Mouse (Mus musculus): ENCODE data around the gene 4933434E20Rik. TPM values are rescaled to one million over a fixed set of nuclear protein-coding genes. Genes with fewer than 3 reads are reported as not detected.

The 4933434E20Rik gene
- polyA plus RNA-seq, 1 experiment from 2014 or later = 49.4 TPM

- H3K79me2 ChIP-seq (ENCODE audit: inconsistent target) = peaks cover 100% of the 10 kb centered on the region
- H3K36me3 ChIP-seq (ENCODE audit: inconsistent target) = peaks cover 72% of the 10 kb centered on the region
- no peak overlapping the region for H3K27ac ChIP-seq
- H3K4me3 ChIP-seq (ENCODE audit: inconsistent target) = no peak overlapping the region
- 88% methylated on average over 1 of the region's 2 CpGs for WGBS (ENCODE audit: missing documents)
These were observed 37.2 kb downstream of the 4933434E20Rik start for GRCm38 (mm10) chr3:90088617-90089016.

- H3K79me2 ChIP-seq (ENCODE audit: inconsistent target) = peaks cover 100% of the 10 kb centered on the region
- H3K27ac ChIP-seq = no peak overlapping the region
- WGBS (ENCODE audit: missing documents) = 93% methylated on average over 6 of the region's 6 CpGs
- no peak overlapping the region for H3K4me3 ChIP-seq (ENCODE audit: inconsistent target)
- H3K36me3 ChIP-seq (ENCODE audit: inconsistent target) = peaks cover 88% of the 10 kb centered on the region
These were observed 39.5 kb downstream of the 4933434E20Rik start for GRCm38 (mm10) chr3:90090892-90091291.

- Histone ChIP-seq H3K36me3 (ENCODE audit: inconsistent target) (peaks cover 88% of the 10 kb centered on the region), H3K79me2 (ENCODE audit: inconsistent target) (peaks cover 86% of the 10 kb centered on the region), H3K27ac (no peak overlapping the region), H3K4me3 (ENCODE audit: inconsistent target) (no peak overlapping the region)
- 83% methylated on average over 3 of the region's 3 CpGs for WGBS (ENCODE audit: missing documents)
These were observed 43.0 kb downstream of the 4933434E20Rik start for GRCm38 (mm10) chr3:90094453-90094852.

DNA sequence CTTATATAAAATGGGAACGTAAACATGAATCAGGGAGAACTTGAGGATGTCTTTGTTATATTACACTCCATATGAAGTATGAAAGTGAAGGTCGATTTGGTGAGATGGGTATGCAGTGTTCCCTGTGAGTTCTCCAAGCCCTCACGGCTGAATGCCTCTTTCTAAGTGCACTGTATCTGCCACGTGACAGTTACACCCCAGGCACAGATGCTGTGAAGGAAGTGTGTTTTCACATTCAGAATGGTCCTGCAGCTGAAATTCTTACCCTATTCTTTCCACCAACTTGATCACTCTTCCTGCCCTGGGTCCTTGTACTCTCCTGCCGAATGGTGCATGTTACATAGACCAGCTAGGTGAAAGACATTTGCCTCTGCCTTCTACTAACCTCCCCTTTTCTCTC is 46.5 kb downstream of the 4933434E20Rik start:
- Histone ChIP-seq H3K4me3 (ENCODE audit: inconsistent target) (no peak overlapping the region), H3K36me3 (ENCODE audit: inconsistent target) (peaks cover 53% of the 10 kb centered on the region), H3K79me2 (ENCODE audit: inconsistent target) (peaks cover 52% of the 10 kb centered on the region), H3K27ac (no peak overlapping the region)
- 92% methylated on average over 5 of the region's 5 CpGs for WGBS (ENCODE audit: missing documents)

DNA sequence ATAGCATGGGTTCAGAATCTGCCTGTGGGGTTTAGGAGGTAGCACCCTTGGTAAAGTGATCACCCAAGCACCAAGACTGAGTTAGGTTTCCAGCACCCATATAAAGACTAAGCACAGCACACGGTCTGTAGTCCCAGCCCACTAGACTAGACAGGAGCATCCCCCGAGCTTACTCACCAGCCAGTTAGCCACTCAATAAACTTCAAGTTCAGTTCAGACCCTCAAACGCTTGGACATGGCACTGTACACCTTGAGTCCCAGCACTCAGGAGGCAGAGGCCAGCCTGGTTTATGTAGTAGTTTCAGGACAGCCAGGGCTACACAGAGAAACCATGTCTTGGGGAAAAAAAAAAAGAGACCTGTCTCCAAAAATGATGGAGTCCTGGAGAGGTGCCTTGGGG is 49.6 kb downstream of the 4933434E20Rik start:
- H3K79me2 ChIP-seq (ENCODE audit: inconsistent target) = peaks cover 21% of the 10 kb centered on the region
- H3K27ac ChIP-seq = no peak overlapping the region
- peaks cover 29% of the 10 kb centered on the region for H3K36me3 ChIP-seq (ENCODE audit: inconsistent target)
- WGBS (ENCODE audit: missing documents) = 97% methylated on average over 3 of the region's 3 CpGs
- H3K4me3 ChIP-seq (ENCODE audit: inconsistent target) = no peak overlapping the region

DNA sequence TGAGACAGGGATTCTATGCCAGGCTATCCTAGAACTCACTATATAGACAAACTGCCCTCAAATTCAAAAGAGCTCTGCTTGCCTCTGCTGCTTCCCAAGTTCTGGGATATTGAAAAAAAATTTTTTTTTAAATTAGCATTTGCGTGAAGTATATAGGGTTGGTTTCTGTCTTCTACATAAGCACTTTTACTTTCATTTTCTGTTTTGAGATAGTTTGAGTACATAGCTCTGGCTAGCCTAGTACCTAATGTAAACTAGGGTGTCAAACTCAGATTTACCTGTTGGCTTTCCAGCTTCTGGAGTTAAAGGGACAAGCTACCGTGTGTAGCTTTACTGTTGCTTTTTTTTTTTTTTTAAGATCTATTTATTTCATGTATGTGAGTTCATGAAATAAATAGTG is 50.2 kb downstream of the 4933434E20Rik start:
- H3K79me2 ChIP-seq (ENCODE audit: inconsistent target) = peaks cover 14% of the 10 kb centered on the region
- H3K4me3 ChIP-seq (ENCODE audit: inconsistent target) = no peak overlapping the region
- H3K36me3 ChIP-seq (ENCODE audit: inconsistent target) = peaks cover 26% of the 10 kb centered on the region
- WGBS (ENCODE audit: missing documents) = 60% methylated on average over 2 of the region's 2 CpGs
- no peak overlapping the region for H3K27ac ChIP-seq

DNA sequence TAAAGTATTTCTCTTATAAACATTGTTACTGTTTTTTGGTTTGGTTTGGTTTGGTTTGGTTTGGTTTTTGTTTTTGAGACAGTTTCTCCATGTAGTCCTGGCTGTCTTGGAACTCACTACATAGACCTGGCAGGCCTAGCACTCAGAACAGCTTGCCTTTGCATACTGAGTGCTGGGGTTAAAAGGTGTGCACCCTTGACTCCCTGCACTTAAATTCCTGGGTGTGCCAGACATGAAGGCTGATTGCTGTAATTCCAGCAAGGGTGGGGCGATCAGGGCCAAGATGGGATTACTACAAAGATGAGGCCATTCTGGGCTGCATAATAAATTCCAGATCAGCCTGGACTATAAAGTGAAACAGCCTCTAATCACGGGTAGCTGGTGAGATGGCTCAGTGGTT is 50.8 kb downstream of the 4933434E20Rik start:
- WGBS (ENCODE audit: missing documents) = 86% methylated on average over 2 of the region's 2 CpGs
- H3K79me2 ChIP-seq (ENCODE audit: inconsistent target) = peaks cover 8% of the 10 kb centered on the region
- no peak overlapping the region for H3K27ac ChIP-seq
- no peak overlapping the region for H3K4me3 ChIP-seq (ENCODE audit: inconsistent target)
- peaks cover 21% of the 10 kb centered on the region for H3K36me3 ChIP-seq (ENCODE audit: inconsistent target)

DNA sequence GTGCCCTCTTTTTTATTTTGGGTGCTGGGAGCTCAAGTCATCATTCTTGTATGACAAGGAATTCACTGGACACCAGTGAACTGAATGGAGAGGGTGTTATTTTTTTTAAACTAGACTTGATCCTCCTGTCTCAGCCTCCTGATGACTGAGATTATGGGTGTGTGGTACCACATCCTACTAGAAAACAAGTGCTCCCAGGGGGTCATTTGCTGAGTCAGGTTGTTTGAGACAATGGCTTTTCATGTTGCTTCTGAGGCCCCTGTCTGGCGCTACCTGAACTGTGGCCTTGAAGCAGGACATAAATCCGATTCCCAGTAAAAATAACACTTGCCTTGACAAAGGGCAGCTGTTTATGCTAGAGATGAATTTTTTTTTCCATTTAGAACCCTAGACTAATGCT is 51.7 kb downstream of the 4933434E20Rik start:
- Histone ChIP-seq H3K79me2 (ENCODE audit: inconsistent target) (peaks cover under 1% of the 10 kb centered on the region; the same call in 1 of the 2 replicates), H3K36me3 (ENCODE audit: inconsistent target) (peaks cover 11% of the 10 kb centered on the region), H3K4me3 (ENCODE audit: inconsistent target) (no peak overlapping the region), H3K27ac (no peak overlapping the region)
- 95% methylated on average over 2 of the region's 2 CpGs for WGBS (ENCODE audit: missing documents)

- Histone ChIP-seq H3K4me3 (ENCODE audit: inconsistent target) (no peak within 1 kb of the TSS), H3K27ac (no peak within 1 kb of the TSS), H3K36me3 (ENCODE audit: inconsistent target) (peaks cover 4% of the 10 kb centered on the region; the same call in 1 of the 2 replicates), H3K79me2 (ENCODE audit: inconsistent target) (no peaks in the 10 kb centered on the region)
- 88% methylated on average over 13 of the region's 13 CpGs for WGBS (ENCODE audit: missing documents)
These were observed 52.5 kb downstream of the 4933434E20Rik start, which contains the start of gene Nup210l for GRCm38 (mm10) chr3:90103938-90104337. TSS of gene Nup210l (plus strand) at chr3:90104132.

DNA sequence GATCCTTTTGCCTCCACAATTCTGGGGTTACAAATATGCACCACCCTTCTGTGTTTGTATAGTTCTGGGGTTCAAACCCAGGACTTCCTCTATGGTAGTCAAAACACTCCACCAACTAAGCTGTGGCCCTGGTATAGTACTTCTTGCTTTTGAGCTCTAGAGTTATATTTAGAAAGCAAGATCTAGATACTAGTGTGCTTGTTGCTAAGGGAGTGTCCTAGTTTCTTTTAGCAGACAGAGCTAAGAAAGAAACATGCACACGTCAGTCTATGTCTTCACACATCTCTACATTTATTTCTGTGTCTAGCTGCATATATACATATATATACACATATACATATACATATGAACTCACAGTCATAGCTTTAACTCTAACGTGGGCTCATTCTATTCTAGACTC is 60.3 kb downstream of the 4933434E20Rik start:
- Histone ChIP-seq H3K79me2 (ENCODE audit: inconsistent target) (no peaks in the 10 kb centered on the region), H3K4me3 (ENCODE audit: inconsistent target) (no peak overlapping the region), H3K27ac (no peak overlapping the region), H3K36me3 (ENCODE audit: inconsistent target) (no peaks in the 10 kb centered on the region)
- 86% methylated on average over 2 of the region's 2 CpGs for whole genome bisulfite sequencing (ENCODE audit: missing documents)

DNA sequence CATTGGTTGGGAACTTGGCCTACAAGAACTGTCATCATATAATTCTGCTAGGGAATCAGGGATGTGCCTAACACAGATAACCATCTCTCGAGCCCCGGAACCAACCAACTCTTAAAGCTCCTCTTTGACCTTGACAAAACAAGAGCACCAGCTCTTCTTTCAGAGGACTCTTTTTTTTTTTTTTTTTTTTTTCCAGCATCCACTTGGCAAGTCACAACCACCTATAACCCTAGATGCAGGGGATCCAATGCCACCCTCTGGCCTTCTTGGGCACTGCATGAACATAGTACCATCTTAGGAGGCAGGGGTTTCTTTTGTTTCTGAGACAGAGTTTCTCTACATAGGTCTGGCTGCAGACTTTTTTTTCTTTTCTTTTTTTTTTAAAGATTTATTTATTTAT is 62.9 kb downstream of the 4933434E20Rik start:
- Histone ChIP-seq H3K4me3 (ENCODE audit: inconsistent target) (no peak overlapping the region), H3K36me3 (ENCODE audit: inconsistent target) (no peaks in the 10 kb centered on the region), H3K27ac (no peak overlapping the region), H3K79me2 (ENCODE audit: inconsistent target) (no peaks in the 10 kb centered on the region)
- WGBS (ENCODE audit: missing documents) = 100% methylated on average over 1 of the region's 2 CpGs

DNA sequence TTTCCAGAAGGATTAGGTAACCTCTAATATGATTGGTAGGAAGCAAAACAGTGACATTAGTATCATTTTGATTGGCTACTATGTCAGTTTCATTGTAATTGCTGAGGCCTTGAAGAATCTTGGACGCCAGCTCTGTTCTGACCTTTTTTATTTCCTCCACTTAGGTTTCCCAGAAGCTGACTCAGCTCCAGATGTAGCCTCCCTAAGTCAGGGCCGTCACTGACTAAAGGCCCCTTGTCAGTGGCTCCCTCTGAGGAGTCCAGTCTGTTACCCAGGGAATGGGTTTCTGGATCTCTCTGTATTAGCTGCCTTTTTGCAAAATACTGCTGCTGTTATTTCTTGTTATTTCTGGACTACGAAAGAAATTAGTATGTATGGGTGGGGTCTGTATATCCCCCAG is 64.1 kb downstream of the 4933434E20Rik start:
- Histone ChIP-seq H3K27ac (no peak overlapping the region), H3K4me3 (ENCODE audit: inconsistent target) (no peak overlapping the region), H3K36me3 (ENCODE audit: inconsistent target) (no peaks in the 10 kb centered on the region), H3K79me2 (ENCODE audit: inconsistent target) (no peaks in the 10 kb centered on the region)
- WGBS (ENCODE audit: missing documents) = 79% methylated on average over 3 of the region's 3 CpGs

Other genes with a start within 250 kb of the 4933434E20Rik start
- gene She, start 220.3 kb upstream of the 4933434E20Rik start, polyA plus RNA-seq (2018) = not detected in 3 replicates
- 19.4 to 52.9 TPM (median 29.9 TPM) in 3 replicates for gene Il6ra, start 138.4 kb upstream of the 4933434E20Rik start, polyA plus RNA-seq (2018)
- gene Atp8b2, start 88.1 kb upstream of the 4933434E20Rik start, polyA plus RNA-seq (2018) = 8.0 to 10.1 TPM (median 10.0 TPM) in 3 replicates
- gene Hax1, start 52.9 kb upstream of the 4933434E20Rik start, polyA plus RNA-seq (2018) = 77.9 to 113 TPM (median 113 TPM) in 3 replicates
- 160 to 411 TPM (median 185 TPM) in 3 replicates for gene Ubap2l, start 992 bp downstream of the 4933434E20Rik start, polyA plus RNA-seq (2018)
- 516 to 899 TPM (median 852 TPM) in 3 replicates for gene Tpm3, start 21.0 kb downstream of the 4933434E20Rik start, polyA plus RNA-seq (2018)
- gene Nup210l, start 52.5 kb downstream of the 4933434E20Rik start, polyA plus RNA-seq (2018) = 0.04 TPM in 1 of 3 replicates, not detected in the others
- 1,141 to 3,573 TPM (median 2,291 TPM) in 3 replicates for gene Rps27, start 162.0 kb downstream of the 4933434E20Rik start, polyA plus RNA-seq (2018)
- 11.7 to 20.8 TPM (median 17.5 TPM) in 3 replicates for gene Rab13, start 162.1 kb downstream of the 4933434E20Rik start, polyA plus RNA-seq (2018)
- gene Jtb, start 180.0 kb downstream of the 4933434E20Rik start, polyA plus RNA-seq (2018) = 41.1 to 83.2 TPM (median 71.3 TPM) in 3 replicates
- gene Creb3l4, start 191.9 kb downstream of the 4933434E20Rik start, polyA plus RNA-seq (2018) = 0.79 to 1.2 TPM (median 1.2 TPM) in 3 replicates
- 169 to 236 TPM (median 174 TPM) in 3 replicates for gene Slc39a1, start 196.5 kb downstream of the 4933434E20Rik start, polyA plus RNA-seq (2018)
- 15.7 to 39.3 TPM (median 26.5 TPM) in 3 replicates for gene Crtc2, start 202.5 kb downstream of the 4933434E20Rik start, polyA plus RNA-seq (2018)
- 25.4 to 40.1 TPM (median 34.8 TPM) in 3 replicates for gene Dennd4b, start 213.5 kb downstream of the 4933434E20Rik start, polyA plus RNA-seq (2018)
- gene Gatad2b, start 241.5 kb downstream of the 4933434E20Rik start, polyA plus RNA-seq (2018) = 14.7 to 25.3 TPM (median 17.8 TPM) in 3 replicates

Measured in macrophage (primary cell).